Mouse (Mus musculus) layer of hippocampus, adult 9-10 months (tissue): ENCODE data around the gene Appl2.

Experiments
- DNase-seq: peaks from one replicate; pipeline ENCODE4 v3.0.0; 2022; ENCODE audit warnings: low spot score

Appl2 gene

DNA sequence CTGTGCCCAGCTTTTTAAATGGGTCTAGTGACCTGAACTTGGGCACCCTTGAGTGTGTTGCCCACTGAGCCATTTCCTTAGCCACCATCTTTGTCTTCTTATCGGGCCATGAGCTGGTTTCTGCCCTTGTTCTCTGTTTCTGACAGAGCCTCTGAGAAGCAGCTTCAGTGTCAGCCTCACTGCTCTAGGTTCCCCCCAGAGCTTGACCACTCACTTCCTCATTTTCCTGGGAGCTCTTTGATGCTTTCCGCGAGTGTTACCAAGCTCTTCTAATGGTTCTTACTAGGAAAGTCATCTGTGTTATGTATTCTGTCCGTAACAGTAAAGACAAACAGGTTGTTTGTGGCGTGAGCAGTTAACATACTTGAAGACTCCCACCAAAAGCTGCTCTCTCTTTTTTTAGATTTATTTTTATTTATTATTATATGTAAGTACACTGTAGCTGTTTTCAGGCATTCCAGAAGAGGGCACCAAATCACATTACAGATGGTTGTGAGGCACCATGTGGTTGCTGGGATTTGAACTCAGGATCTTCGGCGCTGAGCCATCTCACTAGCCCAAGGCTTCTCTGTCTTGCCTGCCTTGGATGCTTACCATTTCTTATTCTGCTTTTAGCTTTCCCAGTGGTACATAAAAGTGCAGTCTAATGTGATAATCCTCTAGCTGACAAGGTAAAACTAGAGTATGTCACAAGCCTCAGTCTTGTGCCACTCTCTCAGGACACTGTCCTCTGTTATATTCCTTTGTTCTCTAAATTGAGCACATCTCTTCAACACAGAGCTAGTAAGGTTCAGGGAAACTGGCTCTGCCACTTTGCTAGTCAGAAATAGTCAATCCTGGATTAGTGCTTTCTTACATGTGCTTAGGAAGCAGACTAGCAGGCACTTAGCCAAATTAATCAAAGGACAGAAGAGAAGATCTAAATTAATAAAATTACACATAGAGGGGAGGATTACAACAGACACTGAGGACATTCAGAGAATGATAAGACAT is 82.8 kb downstream of the Appl2 start:
- no peak for DNase-seq

DNA sequence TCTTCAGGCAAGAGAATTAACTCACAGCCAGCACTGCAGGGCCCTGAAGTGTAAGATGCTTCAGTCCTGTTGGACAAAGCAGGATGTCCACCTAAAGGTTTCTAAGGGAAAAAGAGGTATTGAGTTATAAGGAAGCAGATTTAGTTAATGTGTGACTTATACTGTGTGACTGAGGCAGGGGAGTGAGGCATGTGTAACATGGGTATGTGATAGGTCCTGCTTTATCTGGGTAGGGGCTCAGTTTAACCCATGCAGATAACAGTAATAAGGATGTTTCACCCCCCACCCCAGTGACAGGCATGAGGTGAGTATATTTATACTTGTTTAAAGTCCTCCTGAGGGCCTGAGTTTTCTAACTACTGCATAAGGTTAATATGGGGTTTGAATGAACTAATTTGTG is 85.5 kb downstream of the Appl2 start:
- no peak for DNase-seq
